Mouse (Mus musculus): ENCODE results near the gene Efhb.

Gene Efhb

DNA sequence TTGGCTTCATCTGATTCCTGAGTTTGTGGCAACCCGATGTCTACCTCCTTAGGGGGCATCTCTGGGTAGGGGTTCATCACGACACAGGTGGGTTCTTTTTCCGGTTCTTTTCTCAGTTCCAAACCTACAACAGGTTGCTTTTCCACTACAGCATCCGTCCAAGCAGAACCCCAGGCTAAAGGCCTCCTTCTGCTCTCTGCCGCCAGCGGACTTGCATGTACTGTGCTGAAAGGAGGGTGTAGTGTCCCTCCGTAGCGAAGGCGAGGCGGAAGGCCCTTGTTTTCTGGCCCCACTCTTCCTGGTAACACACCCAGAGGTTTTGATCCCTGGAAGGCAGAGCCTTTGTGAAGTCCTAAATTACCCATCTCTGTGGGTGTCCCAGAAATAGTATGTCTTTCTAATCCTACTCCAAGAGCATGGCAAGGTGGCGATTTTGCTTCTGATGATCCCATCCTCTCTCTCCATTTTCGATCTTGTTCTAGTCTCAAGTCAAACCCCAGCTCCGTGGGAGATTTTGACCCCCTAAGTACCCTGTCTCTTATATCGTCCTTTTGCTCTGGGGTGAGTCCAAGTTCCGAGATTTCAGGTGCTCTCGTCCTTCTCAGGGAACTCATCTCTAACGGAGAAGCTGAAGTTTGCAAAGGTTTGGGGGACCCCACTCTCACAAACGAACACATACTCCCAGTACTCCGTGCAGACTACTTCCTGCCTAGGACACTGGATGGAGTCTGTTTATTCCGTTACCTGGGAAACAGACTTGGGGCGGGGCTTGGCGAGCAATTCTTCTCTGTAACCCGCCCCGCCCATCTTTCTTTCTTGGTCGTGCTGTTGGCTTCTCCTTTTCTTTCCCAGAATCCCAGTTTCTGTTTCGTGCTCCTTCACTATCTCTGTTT is at the start of gene Efhb:
Gene Efhb (minus strand): TSS at position 719 of the 893 bp plus-strand sequence.
- DNase-seq (ENCODE audit: extremely low spot score) = peak; percentile 83

- DNase-seq (ENCODE audit: extremely low spot score) = peak; percentile 10
These were observed 49.3 kb upstream of the Efhb start for GRCm38 (mm10) chr17:53512311-53512951.

GRCm38 (mm10) chr17:53502966-53503365 is 39.8 kb upstream of the Efhb start:
- no peak for DNase-seq (ENCODE audit: extremely low spot score)

GRCm38 (mm10) chr17:53489007-53489378 is 25.9 kb upstream of the Efhb start:
- DNase-seq (ENCODE audit: extremely low spot score) = no peak

DNA sequence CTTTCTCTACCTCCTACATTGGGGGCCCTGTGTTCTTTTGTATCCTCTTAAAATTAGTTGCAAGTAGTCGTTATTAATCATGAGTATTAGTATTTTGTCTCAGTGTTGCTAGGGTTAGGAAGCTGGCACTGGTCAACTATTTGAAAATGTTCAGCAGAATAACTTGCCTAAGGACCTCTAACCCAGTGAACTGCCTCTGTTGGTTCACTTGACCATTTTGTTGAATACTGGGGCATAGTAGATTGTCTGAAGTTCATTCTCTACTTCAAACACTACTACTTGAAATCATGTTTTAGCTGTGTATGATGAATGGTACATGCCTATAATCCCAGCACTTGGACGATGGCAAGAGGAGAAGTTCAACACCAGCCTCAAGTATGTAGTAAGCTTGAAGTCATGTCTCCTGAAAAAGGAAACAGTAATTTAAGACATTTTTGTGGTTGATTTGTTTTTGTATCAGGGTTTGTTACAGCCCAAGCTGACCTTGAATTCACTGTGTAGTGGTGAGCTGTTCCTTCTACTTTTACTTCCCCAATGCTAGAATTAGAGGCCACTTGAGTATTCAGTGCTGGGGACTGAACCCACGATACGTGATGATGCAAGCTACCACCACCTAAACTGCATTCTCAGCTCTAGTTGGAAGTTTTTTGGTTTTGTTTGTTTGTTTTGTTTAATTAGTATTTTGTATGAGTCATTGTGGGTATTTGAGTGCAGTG is 25.3 kb upstream of the Efhb start:
- no peak for DNase-seq (ENCODE audit: extremely low spot score)

DNA sequence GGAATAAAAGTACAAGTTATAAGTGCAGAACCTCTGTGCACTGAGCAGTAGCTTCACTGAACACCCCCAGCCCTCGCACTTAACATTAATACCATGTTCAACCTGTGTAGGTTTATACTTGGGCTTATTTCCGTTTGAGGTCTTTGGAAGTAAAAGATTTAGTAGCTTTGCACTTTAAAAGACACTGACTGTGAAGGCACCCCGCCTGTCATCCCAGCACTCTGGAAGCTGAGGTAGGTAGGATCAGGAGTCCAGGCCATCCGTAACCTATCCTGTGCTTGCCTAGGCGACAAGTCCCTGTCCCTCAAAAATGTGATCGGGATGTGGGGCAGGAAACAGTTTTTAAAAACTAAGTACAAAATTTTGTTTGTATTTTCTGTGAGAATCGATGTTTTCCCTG is 17.3 kb upstream of the Efhb start:
- no peak for DNase-seq (ENCODE audit: extremely low spot score)

- peak; percentile 65 for DNase-seq (ENCODE audit: extremely low spot score)
These were observed 16.5 kb upstream of the Efhb start for GRCm38 (mm10) chr17:53479604-53480041.

DNA sequence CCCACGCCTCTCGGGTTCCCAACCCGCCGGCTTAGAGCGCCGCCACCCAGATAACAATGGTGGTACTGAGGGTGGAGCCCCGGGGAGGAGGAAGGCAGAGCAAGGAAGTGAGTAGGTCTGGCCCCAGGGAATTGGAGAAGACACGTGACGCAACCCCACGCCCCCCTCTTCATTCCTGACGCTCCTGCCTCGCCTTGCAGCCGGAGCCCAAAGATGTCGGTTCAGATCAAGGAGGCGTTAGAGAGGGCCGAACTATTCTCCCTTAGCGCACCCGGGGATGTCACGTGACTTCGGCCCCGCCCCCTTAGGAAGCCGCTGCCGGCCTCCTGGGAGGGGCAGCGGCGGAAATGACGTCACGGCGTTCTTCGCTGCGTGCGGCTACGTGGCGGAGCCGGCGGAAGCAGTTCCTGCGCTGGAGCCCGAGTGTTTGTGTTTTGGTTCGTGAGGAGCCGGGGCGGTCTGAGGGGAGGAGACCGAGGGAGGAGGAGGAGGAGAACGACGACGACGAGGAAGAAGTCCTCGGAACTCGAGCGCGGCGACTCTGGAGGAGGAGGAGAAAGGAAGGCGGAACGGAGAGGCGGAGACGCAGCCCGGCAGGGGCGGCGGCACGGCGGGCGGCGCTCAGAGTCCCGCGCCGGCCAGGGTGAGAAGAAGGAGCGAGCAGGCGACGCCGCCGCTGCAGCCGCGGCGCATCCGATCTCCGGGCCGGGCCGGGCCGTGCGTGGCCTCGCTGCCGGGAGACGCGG is 15.9 kb upstream of the Efhb start, which contains the start of gene Rab5a:
Gene Rab5a (plus strand): TSS at position 377 of the 746 bp plus-strand sequence.
- DNase-seq (ENCODE audit: extremely low spot score) = peak; percentile 97

- no peak for DNase-seq (ENCODE audit: extremely low spot score)
These were observed 15.1 kb upstream of the Efhb start for GRCm38 (mm10) chr17:53478066-53478857.

DNA sequence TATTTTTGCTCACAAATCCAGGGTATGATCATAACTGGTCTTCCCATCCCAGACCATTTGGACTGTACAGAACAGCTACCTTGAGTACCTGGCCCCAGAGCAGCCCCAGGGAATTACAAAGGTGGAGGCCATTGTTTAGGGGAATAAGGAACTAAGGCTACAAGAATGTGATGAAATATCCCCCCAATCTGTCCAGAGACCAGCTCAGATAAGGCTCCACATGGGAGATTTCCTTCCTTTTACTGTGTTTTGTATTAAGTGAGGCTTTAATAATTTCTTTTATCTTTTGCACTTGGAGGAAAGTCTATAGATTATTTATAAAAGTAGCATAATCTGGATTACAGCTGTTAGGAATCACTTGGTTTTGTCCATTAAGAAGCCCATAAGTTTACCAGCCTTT is 5.6 kb upstream of the Efhb start:
- DNase-seq (ENCODE audit: extremely low spot score) = no peak

- no peak for DNase-seq (ENCODE audit: extremely low spot score)
These were observed 2.4 kb upstream of the Efhb start for GRCm38 (mm10) chr17:53465569-53465968.

GRCm38 (mm10) chr17:53463496-53463840 is 347 bp upstream of the Efhb start:
- DNase-seq (ENCODE audit: extremely low spot score) = peak; percentile 14

- no peak for DNase-seq (ENCODE audit: extremely low spot score)
These were observed 6.4 kb downstream of the Efhb start for GRCm38 (mm10) chr17:53456742-53457141.

- DNase-seq (ENCODE audit: extremely low spot score) = no peak
These were observed 7.0 kb downstream of the Efhb start for GRCm38 (mm10) chr17:53456152-53456551.

GRCm38 (mm10) chr17:53402689-53403306 is 60.3 kb downstream of the Efhb start:
- peak; percentile 22 for DNase-seq (ENCODE audit: extremely low spot score)

DNA sequence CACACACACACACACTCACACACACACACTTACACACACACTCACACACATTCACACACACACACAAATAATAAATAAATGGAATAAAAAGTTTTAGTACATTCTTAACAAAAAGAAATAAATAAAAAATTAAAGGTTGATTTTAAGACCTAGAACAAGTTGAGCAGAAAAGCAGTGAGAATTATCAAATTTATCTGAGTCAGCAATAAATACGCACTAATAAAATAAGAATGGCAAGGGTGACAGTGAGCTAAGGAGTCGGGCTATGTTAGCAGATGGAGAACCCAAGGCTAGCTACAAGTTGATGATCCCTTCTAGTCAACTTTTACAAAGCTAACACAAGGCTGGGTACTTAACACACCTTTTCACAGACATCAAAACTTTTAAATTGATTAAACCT is 69.9 kb downstream of the Efhb start:
- DNase-seq (ENCODE audit: extremely low spot score) = no peak

DNA sequence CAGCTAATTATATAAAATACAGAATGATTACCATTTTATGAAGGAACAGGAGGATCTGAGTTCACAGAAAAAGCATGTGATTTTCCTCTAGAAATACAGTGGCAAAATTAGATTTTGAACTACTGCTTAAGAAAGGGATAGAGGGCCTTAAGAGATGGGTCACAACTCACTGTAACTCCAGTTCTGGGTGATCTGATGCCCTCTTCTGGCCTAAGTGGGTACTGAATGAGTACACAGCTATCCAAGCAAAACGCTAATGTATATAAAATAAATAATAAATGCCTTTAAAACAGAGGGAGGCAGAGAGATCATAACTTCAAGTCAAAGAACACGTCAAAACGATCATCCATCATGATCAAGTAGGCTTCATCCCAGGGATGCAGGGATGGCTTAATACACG is 73.6 kb downstream of the Efhb start:
- peak; percentile 11 for DNase-seq (ENCODE audit: extremely low spot score)

GRCm38 (mm10) chr17:53387581-53388473 is 75.3 kb downstream of the Efhb start:
- peak; percentile 14 for DNase-seq (ENCODE audit: extremely low spot score)

DNA sequence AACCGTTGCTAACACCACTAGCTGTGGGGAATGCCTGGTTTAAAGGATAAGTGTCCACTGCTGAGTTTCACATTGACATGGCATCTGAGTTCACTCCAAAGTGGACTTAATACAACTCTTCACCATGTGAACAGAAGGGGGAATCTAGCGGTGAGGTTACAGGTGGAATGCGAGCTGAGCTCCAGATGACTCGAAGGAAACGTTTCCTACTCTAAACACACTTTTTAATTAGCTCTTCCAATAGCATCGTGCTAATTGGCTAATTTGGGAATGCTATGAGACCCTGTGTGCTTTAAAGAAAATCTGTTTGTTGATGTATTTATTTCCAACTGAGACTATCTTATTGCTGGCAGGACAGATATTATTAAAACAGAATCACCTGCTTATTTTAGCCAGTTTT is 76.3 kb downstream of the Efhb start:
- DNase-seq (ENCODE audit: extremely low spot score) = no peak
